Mouse (Mus musculus) cerebellum, adult 2 months (tissue): Measurements from ENCODE around the gene Kncn. TPM values are rescaled to one million over a fixed set of nuclear protein-coding genes. Genes with fewer than 3 reads are reported as not detected.

Source experiments
- DNase-seq, 2 experiments: peaks; one replicate each; pipeline ENCODE4 v3.0.0; 2021
- H3K27ac ChIP-seq: fragments of 200-500 bp; 2 replicates; pipeline ENCODE4 v1.5.1; 2012; ENCODE audit warnings: low read length, control low read depth, inconsistent platforms; ENCODE audit not compliant: insufficient read depth
- H3K27me3 ChIP-seq: fragments of 200-500 bp; 2 replicates; pipeline ENCODE4 v1.6.1; 2012; ENCODE audit warnings: inconsistent platforms, mild to moderate bottlenecking, low read length, moderate library complexity; ENCODE audit not compliant: control insufficient read depth, insufficient read depth
- H3K4me1 ChIP-seq: fragments of 200-500 bp; 2 replicates; pipeline ENCODE4 v1.6.1; 2011; ENCODE audit warnings: low read length; ENCODE audit not compliant: control insufficient read depth, insufficient read depth
- H3K4me3 ChIP-seq: fragments of 200-500 bp; replicated peaks from 2 replicates; pipeline ENCODE3; 2011; ENCODE audit warnings: mild to moderate bottlenecking, low read depth, low read length, control low read depth; ENCODE audit not compliant: insufficient read depth
- CTCF ChIP-seq: fragments of 200-500 bp; IDR thresholded peaks from 2 replicates; pipeline ENCODE4 v1.5.1; 2011; ENCODE audit warnings: low read depth, mild to moderate bottlenecking, control low read depth, low read length, moderate library complexity, borderline replicate concordance; ENCODE audit not compliant: insufficient read depth
- POLR2A ChIP-seq: fragments of 200-500 bp; IDR thresholded peaks from 2 replicates; pipeline ENCODE4 v1.6.1; 2011; ENCODE audit warnings: low read length, control low read depth, borderline replicate concordance; ENCODE audit not compliant: insufficient read depth
- WGBS: fragments of 180-500 bp; shearing (Covaris S2); methylation state at CpG from one replicate; pipeline ENCODE4 v1.1.7; 2018; 5-methylcytosine and 5-hydroxymethylcytosine counted together
- polyA plus RNA-seq: library from polyadenylated mRNA; depleted of rRNA; stranded (reverse); fragments of >200 nt; gene quantifications from 2 replicates; pipeline ENCODE4 v1.2.3, GENCODE M21; 2012

The Kncn gene
- polyA plus RNA-seq, 1 experiment: 0.08 TPM

GRCm38 (mm10) chr4:115882195-115882594 lies 2.0 kb upstream of the Kncn start:
- no peak for TF ChIP-seq POLR2A
- no peak for TF ChIP-seq CTCF
- WGBS: 53% methylated on average over 4 of the region's 4 CpGs

GRCm38 (mm10) chr4:115885846-115886245 lies 1.6 kb downstream of the Kncn start:
- no peak overlapping the region for H3K4me3 ChIP-seq
- TF ChIP-seq CTCF: no peak
- no peak for TF ChIP-seq POLR2A
- H3K27ac ChIP-seq: no peak overlapping the region
- no peak for DNase-seq
- no peaks in the 10 kb centered on the region for H3K4me1 ChIP-seq
- WGBS: 61% methylated on average over 3 of the region's 3 CpGs
- no peaks in the 10 kb centered on the region; the same call in 1 of the 2 replicates for H3K27me3 ChIP-seq

More at GRCm38 (mm10) chr4:115882195-115882594, 2.0 kb upstream of the Kncn start:
- no peak for DNase-seq
- Histone ChIP-seq H3K4me3 (no peak overlapping the region), H3K27me3 (no peaks in the 10 kb centered on the region), H3K4me1 (no peaks in the 10 kb centered on the region), H3K27ac (no peak overlapping the region)

DNA sequence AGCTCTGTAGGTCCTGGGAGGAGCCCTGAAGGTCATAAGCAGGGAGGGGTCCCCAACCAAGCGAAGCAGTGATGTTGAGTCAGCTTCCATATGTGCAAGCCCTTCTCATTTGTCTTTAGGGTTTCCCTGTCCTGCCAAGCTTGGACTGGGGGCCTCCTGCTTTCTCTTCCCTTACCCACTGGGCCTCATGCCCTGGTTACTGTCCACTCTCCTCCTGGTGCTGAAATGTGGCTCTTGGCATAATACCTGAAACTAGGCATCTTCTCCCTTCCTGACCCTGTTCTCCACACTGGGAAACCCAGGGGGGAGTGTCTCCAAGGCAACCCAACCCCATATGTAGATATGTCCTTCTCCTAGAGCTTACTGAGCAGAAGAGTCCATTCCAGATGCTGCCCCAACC lies 2.7 kb downstream of the Kncn start:
- Histone ChIP-seq H3K27me3 (no peaks in the 10 kb centered on the region; the same call in 1 of the 2 replicates), H3K27ac (no peak overlapping the region), H3K4me3 (no peak overlapping the region), H3K4me1 (no peaks in the 10 kb centered on the region)
- 76% methylated on average over 1 of the region's 1 CpGs for WGBS
- DNase-seq: no peak
- TF ChIP-seq POLR2A (no peak), CTCF (no peak)

DNA sequence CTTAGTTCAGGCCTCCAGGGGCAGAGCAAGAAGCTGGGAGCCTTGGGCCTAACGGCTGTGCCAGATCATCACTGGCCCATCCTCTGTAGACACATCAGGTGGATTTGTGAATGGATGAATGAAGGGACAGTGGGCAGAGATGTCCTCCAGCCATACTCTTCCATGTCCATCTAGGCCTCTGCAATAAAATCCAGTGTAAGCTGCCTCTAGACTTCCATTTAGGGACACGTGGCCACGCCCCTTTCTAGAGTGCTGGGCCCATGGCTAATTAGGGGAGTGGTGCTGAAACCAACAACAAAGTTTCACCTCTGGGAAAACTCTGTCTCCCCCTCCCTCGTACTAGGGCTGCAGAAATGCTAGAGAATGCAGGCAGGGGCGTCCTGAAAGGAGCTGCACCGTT lies 5.9 kb downstream of the Kncn start:
- H3K4me1 ChIP-seq: no peaks in the 10 kb centered on the region
- 14% methylated on average over 6 of the region's 6 CpGs for WGBS
- TF ChIP-seq POLR2A: no peak
- TF ChIP-seq CTCF: no peak

DNA sequence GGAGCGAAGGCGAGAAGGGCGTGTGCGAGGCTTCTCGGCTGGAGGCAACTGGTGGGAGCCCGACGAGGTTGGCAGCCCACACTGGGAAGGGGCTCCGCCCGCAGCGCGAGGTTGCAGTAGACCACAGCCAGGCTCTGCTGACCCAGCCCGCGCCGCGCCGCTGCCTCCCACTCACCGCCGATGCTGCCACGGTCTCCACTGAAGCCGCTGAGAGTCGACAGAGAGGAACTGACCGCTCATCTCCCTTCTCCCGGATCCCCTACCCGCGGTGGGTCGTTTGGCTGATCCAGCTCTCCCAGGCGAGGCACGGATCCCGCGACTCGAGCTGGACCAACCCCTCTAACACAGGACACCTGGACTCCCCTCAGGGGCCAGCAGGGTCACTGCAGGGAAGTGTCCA lies 6.4 kb downstream of the Kncn start, which contains the start of gene 6430628N08Rik:
TSS of gene 6430628N08Rik (plus strand) at position 113 of the 400 bp plus-strand sequence.
- TF ChIP-seq POLR2A: no peak
- no peak for TF ChIP-seq CTCF
- no peak for DNase-seq
- 2% methylated on average over 31 of the region's 31 CpGs for WGBS
- H3K4me3 ChIP-seq: no peak within 1 kb of the TSS
- H3K27me3 ChIP-seq: no peaks in the 10 kb centered on the region; the same call in 1 of the 2 replicates
- H3K27ac ChIP-seq: no peak within 1 kb of the TSS
- H3K4me1 ChIP-seq: no peaks in the 10 kb centered on the region

More for the DNA sequence above, 5.9 kb downstream of the Kncn start:
- Histone ChIP-seq H3K27me3 (no peaks in the 10 kb centered on the region; the same call in 1 of the 2 replicates), H3K4me3 (no peak overlapping the region), H3K27ac (no peak overlapping the region)
- no peak for DNase-seq

DNA sequence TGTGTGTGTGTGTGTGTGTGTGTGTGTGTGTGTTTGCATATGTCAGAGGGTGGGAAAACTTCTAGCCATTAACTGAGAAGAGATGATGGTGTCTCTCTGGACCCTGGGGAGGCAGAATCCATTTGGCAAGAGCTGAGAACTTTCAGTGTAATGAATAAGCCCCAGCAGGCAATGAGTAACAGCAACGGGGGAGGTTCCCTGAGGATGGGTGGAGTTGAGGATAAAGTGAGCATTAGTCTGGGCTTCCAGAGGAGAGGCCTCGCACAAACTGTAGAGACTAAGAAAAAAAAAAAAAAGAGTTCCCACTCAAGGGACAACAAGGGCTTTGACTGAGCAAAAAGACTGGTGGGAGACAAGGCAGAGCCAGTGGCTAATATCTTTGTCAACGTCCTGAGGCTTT lies 10.1 kb downstream of the Kncn start:
- Histone ChIP-seq H3K4me1 (no peaks in the 10 kb centered on the region), H3K27ac (no peak overlapping the region), H3K27me3 (no peaks in the 10 kb centered on the region; the same call in 1 of the 2 replicates), H3K4me3 (no peak overlapping the region)
- DNase-seq: no peak
- 28% methylated on average over 3 of the region's 3 CpGs for WGBS
- TF ChIP-seq POLR2A (no peak), CTCF (no peak)

DNA sequence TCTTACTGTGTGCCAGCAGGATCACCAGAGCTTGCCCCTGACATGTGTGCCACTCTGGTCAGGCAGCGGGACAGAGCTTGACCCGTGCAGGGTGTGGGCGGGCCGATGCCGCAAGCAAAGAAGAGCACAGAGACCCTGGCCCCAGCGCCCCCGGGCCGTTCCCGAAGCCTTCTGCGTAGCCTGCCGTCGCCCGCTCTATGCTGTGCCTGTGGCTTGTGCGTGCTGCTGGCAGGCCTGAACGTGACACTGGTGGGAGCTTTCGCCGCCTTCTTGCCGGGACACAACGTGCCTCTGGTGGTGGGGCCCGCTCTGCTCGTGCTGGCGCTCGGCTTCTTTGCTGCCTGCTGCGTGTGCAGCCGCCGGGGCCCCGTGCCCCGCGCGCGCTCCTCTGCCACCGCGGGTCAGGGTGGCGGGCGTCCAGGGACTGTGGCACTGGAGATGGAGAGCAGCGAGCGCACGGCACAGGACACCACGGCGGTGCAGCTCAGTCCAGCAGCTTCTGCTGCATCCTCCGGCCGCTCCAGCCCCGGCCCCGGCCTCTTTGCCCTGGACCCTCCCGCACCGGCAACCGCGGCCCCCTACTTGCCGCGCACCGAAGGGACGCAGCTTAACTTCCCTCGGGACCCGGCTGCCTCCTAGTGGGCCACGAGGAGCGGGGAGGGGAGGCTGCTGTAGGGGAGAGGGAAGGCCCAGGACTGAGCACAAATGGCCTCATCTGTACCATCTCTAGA lies 13.9 kb downstream of the Kncn start:
- H3K4me3 ChIP-seq: no peak overlapping the region
- no peaks in the 10 kb centered on the region; the same call in 1 of the 2 replicates for H3K27me3 ChIP-seq
- H3K27ac ChIP-seq: no peak overlapping the region
- DNase-seq: peak in 1 of 2 experiments; percentile 5
- 2% methylated on average over 56 of the region's 56 CpGs for WGBS
- TF ChIP-seq CTCF (no peak), POLR2A (no peak)
- H3K4me1 ChIP-seq: no peaks in the 10 kb centered on the region

DNA sequence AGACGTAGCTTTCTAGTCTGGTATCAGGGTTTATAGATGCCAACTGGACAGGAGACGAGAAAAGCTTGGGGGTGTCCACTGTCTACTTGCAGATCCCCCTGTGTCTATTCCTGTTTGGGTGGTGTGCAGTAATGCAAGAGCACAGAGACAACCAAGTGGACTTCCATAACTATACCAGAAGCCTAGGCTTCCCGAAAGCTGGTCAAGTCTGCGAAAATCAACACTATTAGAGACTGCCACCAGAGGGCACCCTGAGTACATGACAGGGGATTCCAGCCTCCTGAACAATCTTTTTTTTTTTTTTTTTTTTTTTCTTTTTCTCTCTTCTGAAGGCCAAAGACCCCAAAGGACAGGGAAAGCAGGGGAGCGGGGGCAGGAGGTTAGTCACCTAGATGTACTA lies 18.6 kb downstream of the Kncn start:
- H3K27ac ChIP-seq: no peak overlapping the region
- 18% methylated on average over 5 of the region's 5 CpGs for WGBS
- DNase-seq: peak; percentile 63 to 78
- TF ChIP-seq POLR2A (no peak), CTCF (peak; percentile 74; the same call in 1 of the 2 replicates)
- H3K4me3 ChIP-seq: no peak overlapping the region
- no peaks in the 10 kb centered on the region; the same call in 1 of the 2 replicates for H3K27me3 ChIP-seq
- no peaks in the 10 kb centered on the region for H3K4me1 ChIP-seq
